Mouse (Mus musculus): ENCODE measurements at regions not wholly inside any gene's neighbourhood (a gene's known extent, or its start where the extent isn't known, plus 50 kb on each side); places are given as distances from the start of the nearest gene placed in this dataset.
A peak's percentile ranks its signal among the peaks of the same experiment; 100 is the strongest.

DNA sequence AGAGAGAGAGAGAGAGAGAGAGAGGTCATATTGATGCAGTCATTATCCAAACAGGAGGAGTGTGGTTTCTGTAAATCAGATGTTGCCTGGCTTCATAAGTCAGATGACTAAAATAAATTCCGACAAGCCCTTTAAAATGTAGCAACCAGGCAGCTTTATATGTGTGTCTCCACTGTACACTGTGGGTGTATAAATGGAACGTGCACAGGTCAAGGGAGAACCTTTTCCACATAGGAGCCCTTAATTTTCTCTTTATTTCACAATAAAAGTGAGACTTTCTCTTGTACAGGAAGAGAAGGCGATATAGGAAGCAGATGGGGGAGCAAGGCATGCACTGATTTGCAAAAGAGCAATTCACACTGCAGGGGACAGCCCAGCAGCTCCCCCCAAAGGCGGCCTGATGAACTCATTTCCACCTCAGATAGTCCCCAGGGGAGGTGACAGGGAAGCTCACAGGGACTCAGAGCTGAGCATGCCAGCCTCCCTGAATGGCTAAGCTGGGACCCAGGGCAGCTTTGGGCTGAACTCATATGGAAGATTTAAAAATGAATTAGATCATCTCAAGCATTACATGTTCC lies 410.7 kb upstream of the Intu start:
- Histone ChIP-seq H3K4me1 (replicated peaks; ENCODE audit: control insufficient read depth, insufficient read depth) (no peaks in the 10 kb centered on the region), H3K36me3 (ENCODE audit: control insufficient read depth, insufficient read depth, low read length) (no peaks in the 10 kb centered on the region), H3K9ac (ENCODE audit: low read length) (no peak overlapping the region), H3K27ac (replicated peaks) (no peak overlapping the region), H3K27me3 (ENCODE audit: control insufficient read depth, insufficient read depth, low read length) (no peaks in the 10 kb centered on the region), H3K9me3 (ENCODE audit: control insufficient read depth, low read length) (no peaks in the 10 kb centered on the region), H3K4me3 (ENCODE audit: low read depth, low read length) (no peak overlapping the region), H3K4me2 (replicated peaks; ENCODE audit: low read depth) (no peak overlapping the region)
- DNase-seq (ENCODE audit: low spot score) (peak; percentile 23), ATAC-seq (ENCODE audit: low FRiP score, low TSS enrichment) (no peak; the same call in 1 of the 2 replicates)
- TF ChIP-seq CTCF (IDR thresholded peaks at IDR 0.05; ENCODE audit: low read depth): peak; percentile 74
- TF ChIP-seq EP300 (optimal IDR thresholded peaks at IDR 0.05): no peak
- WGBS: 25% methylated on average over 4 of the region's 4 CpGs

DNA sequence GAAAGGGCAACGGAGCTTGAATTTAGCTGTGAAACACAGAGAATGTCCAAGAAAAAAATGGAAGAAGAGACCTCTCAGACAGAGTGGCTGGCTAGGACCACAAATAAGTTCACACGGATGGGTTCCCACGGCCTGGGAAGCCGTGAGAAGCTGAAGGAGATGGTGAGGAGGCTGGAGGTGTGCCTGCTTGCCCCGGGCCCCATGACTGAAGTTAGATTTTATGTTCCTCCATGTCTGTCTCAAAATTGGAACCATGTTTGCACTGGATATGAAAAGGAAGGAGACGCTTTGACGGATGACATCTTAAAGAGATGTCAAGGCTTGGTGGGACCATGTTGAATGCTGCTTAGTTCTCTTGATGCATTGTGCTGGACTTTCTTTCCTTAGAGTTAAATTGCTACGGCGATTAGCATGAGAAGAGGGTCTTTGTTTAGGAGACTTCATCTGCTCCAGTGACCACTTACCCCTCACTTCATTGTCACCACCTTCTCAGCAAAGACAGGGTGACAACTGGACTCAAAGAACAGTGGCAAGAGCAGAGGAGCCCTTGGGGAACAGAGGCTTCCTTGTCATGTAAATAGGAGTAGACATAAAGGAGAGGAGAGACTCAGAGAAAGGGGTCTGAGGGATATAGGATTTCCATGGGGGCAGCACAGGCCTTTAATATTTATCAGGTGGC lies 407.4 kb upstream of the Intu start:
- DNase-seq (ENCODE audit: low spot score): no peak
- Histone ChIP-seq H3K9me3 (ENCODE audit: control insufficient read depth, low read length) (no peaks in the 10 kb centered on the region), H3K4me2 (replicated peaks; ENCODE audit: low read depth) (no peak overlapping the region), H3K4me1 (replicated peaks; ENCODE audit: control insufficient read depth, insufficient read depth) (no peaks in the 10 kb centered on the region), H3K4me3 (ENCODE audit: low read depth, low read length) (no peak overlapping the region), H3K27me3 (ENCODE audit: control insufficient read depth, insufficient read depth, low read length) (no peaks in the 10 kb centered on the region), H3K27ac (replicated peaks) (no peak overlapping the region), H3K9ac (ENCODE audit: low read length) (no peak overlapping the region), H3K36me3 (ENCODE audit: control insufficient read depth, insufficient read depth, low read length) (no peaks in the 10 kb centered on the region)
- TF ChIP-seq EP300 (optimal IDR thresholded peaks at IDR 0.05): no peak
- TF ChIP-seq CTCF (IDR thresholded peaks at IDR 0.05; ENCODE audit: low read depth): no peak
- 88% methylated on average over 9 of the region's 9 CpGs for WGBS
- no peak for ATAC-seq (ENCODE audit: low FRiP score, low TSS enrichment)

GRCm38 (mm10) chr3:40126903-40127302 lies 404.2 kb upstream of the Intu start:
- H3K4me2 ChIP-seq (replicated peaks; ENCODE audit: low read depth): no peak overlapping the region
- H3K4me1 ChIP-seq (replicated peaks; ENCODE audit: control insufficient read depth, insufficient read depth): no peaks in the 10 kb centered on the region
- H3K4me3 ChIP-seq (ENCODE audit: low read depth, low read length): no peak overlapping the region
- H3K9ac ChIP-seq (ENCODE audit: low read length): no peak overlapping the region
- WGBS: 72% methylated on average over 2 of the region's 2 CpGs
- ATAC-seq (ENCODE audit: low FRiP score, low TSS enrichment): no peak
- no peak for TF ChIP-seq CTCF (IDR thresholded peaks at IDR 0.05; ENCODE audit: low read depth)
- no peak for TF ChIP-seq EP300 (optimal IDR thresholded peaks at IDR 0.05)
- no peaks in the 10 kb centered on the region for H3K36me3 ChIP-seq (ENCODE audit: control insufficient read depth, insufficient read depth, low read length)
- no peaks in the 10 kb centered on the region for H3K27me3 ChIP-seq (ENCODE audit: control insufficient read depth, insufficient read depth, low read length)
- no peak for DNase-seq (ENCODE audit: low spot score)
- H3K27ac ChIP-seq (replicated peaks): no peak overlapping the region
- H3K9me3 ChIP-seq (ENCODE audit: control insufficient read depth, low read length): no peaks in the 10 kb centered on the region

DNA sequence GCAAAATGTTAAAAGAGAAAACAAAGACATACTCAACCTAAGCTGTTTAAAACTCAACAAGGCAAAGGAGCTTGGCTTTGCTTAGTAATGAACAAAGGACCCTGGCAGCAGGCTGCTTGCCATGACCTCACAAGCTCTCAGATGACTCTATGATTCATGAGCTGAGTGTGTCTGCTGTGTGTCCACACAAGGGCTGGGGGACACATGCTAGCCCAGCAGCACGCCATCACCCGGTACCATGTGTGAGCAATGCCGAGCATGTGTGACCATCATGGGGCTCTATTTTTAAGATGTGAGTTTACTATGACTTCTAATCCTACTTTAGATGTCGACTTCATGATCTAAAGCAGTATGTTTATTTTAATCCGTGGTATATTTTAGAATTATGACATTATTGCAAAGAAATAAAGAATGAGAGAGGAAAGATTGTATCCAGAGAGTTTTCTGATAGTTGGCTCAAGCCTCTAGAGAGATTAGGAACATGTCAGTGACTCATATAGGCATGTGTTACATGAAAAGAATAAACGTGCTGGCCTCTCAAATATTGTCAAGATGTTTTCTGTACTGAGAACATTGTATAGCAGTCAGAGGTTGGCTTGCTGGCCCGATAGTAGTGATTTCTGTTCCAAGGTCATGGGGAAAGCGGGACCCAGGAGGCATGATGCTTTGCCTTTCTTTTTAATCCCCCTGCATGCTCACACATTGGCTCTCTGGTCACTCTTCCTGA lies 400.1 kb upstream of the Intu start:
- DNase-seq (ENCODE audit: low spot score) (no peak), ATAC-seq (ENCODE audit: low FRiP score, low TSS enrichment) (0 out of 2 replicates have a peak, but pooled peaks have one; percentile 26)
- no peak for TF ChIP-seq CTCF (IDR thresholded peaks at IDR 0.05; ENCODE audit: low read depth)
- TF ChIP-seq EP300 (optimal IDR thresholded peaks at IDR 0.05): no peak
- H3K9me3 ChIP-seq (ENCODE audit: control insufficient read depth, low read length): no peaks in the 10 kb centered on the region
- no peak overlapping the region for H3K9ac ChIP-seq (ENCODE audit: low read length)
- 47% methylated on average over 8 of the region's 8 CpGs for WGBS
- no peak overlapping the region for H3K4me3 ChIP-seq (ENCODE audit: low read depth, low read length)
- no peaks in the 10 kb centered on the region for H3K36me3 ChIP-seq (ENCODE audit: control insufficient read depth, insufficient read depth, low read length)
- H3K4me1 ChIP-seq (replicated peaks; ENCODE audit: control insufficient read depth, insufficient read depth): no peaks in the 10 kb centered on the region
- H3K27ac ChIP-seq (replicated peaks): no peak overlapping the region; the same call in 1 of the 2 replicates
- no peak overlapping the region for H3K4me2 ChIP-seq (replicated peaks; ENCODE audit: low read depth)
- H3K27me3 ChIP-seq (ENCODE audit: control insufficient read depth, insufficient read depth, low read length): no peaks in the 10 kb centered on the region

GRCm38 (mm10) chr3:40138671-40139070 lies 392.4 kb upstream of the Intu start:
- no peak for ATAC-seq (ENCODE audit: low FRiP score, low TSS enrichment)
- Histone ChIP-seq H3K4me1 (replicated peaks; ENCODE audit: control insufficient read depth, insufficient read depth) (no peaks in the 10 kb centered on the region), H3K4me2 (replicated peaks; ENCODE audit: low read depth) (no peak overlapping the region), H3K4me3 (ENCODE audit: low read depth, low read length) (no peak overlapping the region), H3K9ac (ENCODE audit: low read length) (no peak overlapping the region), H3K9me3 (ENCODE audit: control insufficient read depth, low read length) (no peaks in the 10 kb centered on the region), H3K27me3 (ENCODE audit: control insufficient read depth, insufficient read depth, low read length) (no peaks in the 10 kb centered on the region), H3K27ac (replicated peaks) (no peak overlapping the region), H3K36me3 (ENCODE audit: control insufficient read depth, insufficient read depth, low read length) (no peaks in the 10 kb centered on the region)
- no peak for TF ChIP-seq CTCF (IDR thresholded peaks at IDR 0.05; ENCODE audit: low read depth)
- 52% methylated on average over 5 of the region's 5 CpGs for WGBS
- no peak for DNase-seq (ENCODE audit: low spot score)

- Histone ChIP-seq H3K9me3 (ENCODE audit: control insufficient read depth, low read length) (no peaks in the 10 kb centered on the region), H3K9ac (ENCODE audit: low read length) (no peak overlapping the region), H3K36me3 (ENCODE audit: control insufficient read depth, insufficient read depth, low read length) (no peaks in the 10 kb centered on the region), H3K27ac (replicated peaks) (no peak overlapping the region), H3K4me2 (replicated peaks; ENCODE audit: low read depth) (no peak overlapping the region), H3K4me1 (replicated peaks; ENCODE audit: control insufficient read depth, insufficient read depth) (no peaks in the 10 kb centered on the region), H3K4me3 (ENCODE audit: low read depth, low read length) (no peak overlapping the region), H3K27me3 (ENCODE audit: control insufficient read depth, insufficient read depth, low read length) (no peaks in the 10 kb centered on the region)
- DNase-seq (ENCODE audit: low spot score): no peak
- ATAC-seq (ENCODE audit: low FRiP score, low TSS enrichment): no peak
- TF ChIP-seq EP300 (optimal IDR thresholded peaks at IDR 0.05) (no peak), CTCF (IDR thresholded peaks at IDR 0.05; ENCODE audit: low read depth) (no peak)
- 80% methylated on average over 5 of the region's 5 CpGs for WGBS
Observed at GRCm38 (mm10) chr3:40142229-40142628, 388.9 kb upstream of the Intu start.

All from stomach, postnatal 0 days (tissue).